Mouse (Mus musculus) ovary, postnatal 36 days (tissue): Measurements from ENCODE around the gene Tor1aip1.
A peak's percentile ranks its signal among the peaks of the same experiment; 100 is the strongest.

Experiments
- DNase-seq: peaks from one replicate; pipeline ENCODE4 v3.0.0; 2022; ENCODE audit warnings: low spot score, mixed read lengths

Tor1aip1 gene

GRCm38 (mm10) chr1:156028340-156028975, 7.8 kb downstream of the Tor1aip1 start:
- DNase-seq: no peak

GRCm38 (mm10) chr1:156027849-156028248, 8.4 kb downstream of the Tor1aip1 start:
- no peak for DNase-seq

- DNase-seq: no peak
Measured at GRCm38 (mm10) chr1:156024831-156025503, 11.3 kb downstream of the Tor1aip1 start.

- no peak for DNase-seq
Measured at GRCm38 (mm10) chr1:156020402-156020801, 15.9 kb downstream of the Tor1aip1 start.

- no peak for DNase-seq
Measured at GRCm38 (mm10) chr1:156019800-156020199, 16.5 kb downstream of the Tor1aip1 start.

- no peak for DNase-seq
Measured at GRCm38 (mm10) chr1:156009003-156009402, 27.3 kb downstream of the Tor1aip1 start.

- no peak for DNase-seq
Measured at GRCm38 (mm10) chr1:156005906-156006305, 30.4 kb downstream of the Tor1aip1 start.

- peak; percentile 20 for DNase-seq
Measured at GRCm38 (mm10) chr1:156003201-156003935, 32.9 kb downstream of the Tor1aip1 start.

- no peak for DNase-seq
Measured at GRCm38 (mm10) chr1:156002366-156002765, 33.9 kb downstream of the Tor1aip1 start.

- DNase-seq: no peak
Measured at GRCm38 (mm10) chr1:155995612-155996011, 40.7 kb downstream of the Tor1aip1 start.

- DNase-seq: no peak
Measured at GRCm38 (mm10) chr1:155994524-155994923, 41.8 kb downstream of the Tor1aip1 start.

GRCm38 (mm10) chr1:155990391-155990790, 45.9 kb downstream of the Tor1aip1 start:
- DNase-seq: no peak

- no peak for DNase-seq
Measured at GRCm38 (mm10) chr1:155989387-155989786, 46.9 kb downstream of the Tor1aip1 start.

- no peak for DNase-seq
Measured at GRCm38 (mm10) chr1:155987625-155988024, 48.7 kb downstream of the Tor1aip1 start.

GRCm38 (mm10) chr1:155974931-155975330, 61.3 kb downstream of the Tor1aip1 start:
- no peak for DNase-seq

- no peak for DNase-seq
Measured at GRCm38 (mm10) chr1:155973719-155974379, 62.4 kb downstream of the Tor1aip1 start.

- DNase-seq: peak; percentile 95
Measured at GRCm38 (mm10) chr1:155973068-155973718, 63.1 kb downstream of the Tor1aip1 start, which contains the start of gene Cep350. Cep350 (minus strand) TSS chr1:155973255.

- DNase-seq: no peak
Measured at GRCm38 (mm10) chr1:155972146-155973067, 63.9 kb downstream of the Tor1aip1 start.
